Mouse (Mus musculus) G1E (cell line): ENCODE measurements around the gene Sugp1. TPM values are rescaled to one million over a fixed set of nuclear protein-coding genes. Genes with fewer than 3 reads are reported as not detected.

Experiments used
- ATAC-seq: 2 replicates; pipeline ENCODE4 v1.8.0; 2016; ENCODE audit warnings: mild to moderate bottlenecking; ENCODE audit not compliant: insufficient number of reproducible peaks, poor library complexity, low FRiP score, severe bottlenecking; ENCODE audit errors: extremely low read depth
- DNase-seq: peaks from one replicate; pipeline ENCODE4 v3.0.0; 2012; ENCODE audit warnings: low spot score
- H3K27me3 ChIP-seq: 2 replicates; pipeline ENCODE4 v1.6.1; 2012; ENCODE audit warnings: mild to moderate bottlenecking, low read length, inconsistent platforms; ENCODE audit not compliant: insufficient read depth
- H3K36me3 ChIP-seq: replicated peaks from 2 replicates; pipeline ENCODE3; 2012; ENCODE audit warnings: mild to moderate bottlenecking, inconsistent platforms
- H3K4me1 ChIP-seq: 2 replicates; pipeline ENCODE4 v1.6.1; 2012; ENCODE audit warnings: low read depth, low read length, inconsistent platforms, mixed read lengths; ENCODE audit not compliant: insufficient read depth
- H3K4me3 ChIP-seq: 2 replicates; pipeline ENCODE4 v1.5.1; 2012; ENCODE audit warnings: low read depth, mild to moderate bottlenecking, inconsistent platforms, low read length, moderate library complexity, mixed read lengths
- H3K9me3 ChIP-seq: replicated peaks from 2 replicates; pipeline ENCODE4 v1.6.1; 2012; ENCODE audit warnings: inconsistent platforms
- CTCF ChIP-seq: IDR thresholded peaks from 2 replicates; pipeline ENCODE4 v1.5.1; 2012; ENCODE audit warnings: low read depth, low read length, inconsistent platforms, mixed read lengths
- GATA1 ChIP-seq: IDR thresholded peaks from 2 replicates; pipeline ENCODE4 v1.6.1; 2012; ENCODE audit warnings: borderline replicate concordance, low read length, inconsistent platforms, mixed read lengths
- GATA2 ChIP-seq: IDR thresholded peaks from 2 replicates; pipeline ENCODE4 v1.6.1; 2012; ENCODE audit warnings: low read depth, low read length, inconsistent platforms, borderline replicate concordance
- POLR2AphosphoS5 ChIP-seq: IDR thresholded peaks from 2 replicates; pipeline ENCODE4 v1.6.1; 2012; ENCODE audit warnings: low read depth, low read length, inconsistent platforms; ENCODE audit not compliant: insufficient replicate concordance
- TAL1 ChIP-seq: conservative IDR thresholded peaks from 2 replicates; pipeline ENCODE4 v1.6.1; 2012; ENCODE audit warnings: low read depth, low read length, inconsistent platforms, mixed read lengths
- polyA plus RNA-seq: library from polyadenylated mRNA; stranded (reverse); fragments of >175 nt; gene quantifications from 2 replicates; pipeline ENCODE4 v1.2.3, GENCODE M21; 2012
- total RNA-seq, 2 experiments: library from RNA; stranded (forward) in 1 of 2; stranded (reverse) in 1 of 2; fragments of 200-1000 nt in 1 of 2; fragments of >200 nt in 1 of 2; fragmentation: Nextera tagmentation in 1 of 2; gene quantifications; 2 replicates each; pipeline ENCODE4 v1.2.3; 2014 to 2017

Gene Sugp1
- total RNA-seq (2014; fragmentation: Nextera tagmentation) (17.9 and 43.3 TPM in 2 replicates), total RNA-seq (2017) (33.1 and 36.0 TPM in 2 replicates), polyA plus RNA-seq (44.9 and 52.9 TPM in 2 replicates)

- peaks cover 42% of the 10 kb centered on the region for H3K4me1 ChIP-seq
- peak; percentile 93 for DNase-seq
These were observed at the start of gene Sugp1, which contains the start of gene Mau2 for GRCm38 (mm10) chr8:70042583-70043455. Sugp1 (plus strand) TSS chr8:70042813. Mau2 (minus strand) TSS chr8:70042734.

GRCm38 (mm10) chr8:69995422-69995775 lies 47.2 kb upstream of the Sugp1 start:
- H3K27me3 ChIP-seq = no peaks in the 10 kb centered on the region
- H3K4me3 ChIP-seq = peak overlapping the region; percentile 98
- H3K4me1 ChIP-seq = peaks cover 37% of the 10 kb centered on the region
- TF ChIP-seq GATA1 = no peak
- no peak for TF ChIP-seq CTCF
- no peak for TF ChIP-seq POLR2AphosphoS5
- TF ChIP-seq TAL1 = no peak
- TF ChIP-seq GATA2 = no peak
- ATAC-seq = no peak
- no peaks in the 10 kb centered on the region for H3K9me3 ChIP-seq
- H3K36me3 ChIP-seq = peaks cover 30% of the 10 kb centered on the region
- no peak for DNase-seq

More at GRCm38 (mm10) chr8:70042583-70043455, at the start of gene Sugp1, which contains the start of gene Mau2:
- H3K9me3 ChIP-seq = no peaks in the 10 kb centered on the region
- peak within 1 kb of the TSS; percentile 91 for H3K4me3 ChIP-seq
- peak; percentile 84 for ATAC-seq
- H3K27me3 ChIP-seq = no peaks in the 10 kb centered on the region
- H3K36me3 ChIP-seq = peaks cover 48% of the 10 kb centered on the region
- TF ChIP-seq GATA1 (no peak), GATA2 (no peak), CTCF (no peak), POLR2AphosphoS5 (no peak), TAL1 (no peak)

DNA sequence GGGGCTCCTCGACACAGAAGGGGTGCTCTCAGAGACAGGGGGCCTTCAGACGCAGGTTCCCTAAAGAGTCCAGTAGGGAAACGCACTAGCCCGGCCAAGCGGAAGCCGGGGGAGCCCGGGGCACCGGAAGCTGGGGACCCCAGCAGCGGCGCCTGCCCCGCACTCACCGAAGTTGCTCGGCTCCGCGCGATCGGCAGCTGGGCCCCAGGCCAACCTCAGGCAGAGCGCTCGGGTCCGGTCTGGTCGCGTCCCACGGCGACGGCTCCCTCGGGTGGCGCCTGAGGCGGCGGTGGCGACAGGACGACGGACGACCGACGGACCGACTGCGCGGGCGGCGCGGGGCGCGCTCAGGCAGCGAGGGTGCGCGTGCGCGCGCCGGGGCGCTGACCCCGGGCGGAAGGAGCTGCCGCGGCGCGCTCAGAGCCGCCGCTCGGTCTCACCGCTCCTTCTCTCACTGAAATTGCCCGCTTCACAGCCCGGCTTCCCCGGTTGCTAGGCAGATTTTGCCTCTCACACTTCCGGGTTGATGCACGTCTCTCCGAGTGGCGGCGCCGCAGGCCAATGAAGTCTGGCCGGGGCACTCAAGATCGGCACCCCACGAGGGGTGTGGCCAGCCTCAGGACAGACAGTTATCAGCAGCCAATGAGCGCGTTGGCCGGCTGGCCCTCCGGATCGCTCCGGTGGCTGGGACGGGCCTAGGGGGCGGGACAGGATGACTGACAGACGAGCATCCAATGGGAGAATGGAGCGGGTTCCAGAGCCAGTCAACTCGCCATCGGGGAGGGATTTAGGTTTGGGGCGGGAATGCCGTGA lies 46.6 kb upstream of the Sugp1 start, which contains the start of gene Gatad2a:
Gatad2a (minus strand) TSS at position 609 of the 813 bp plus-strand sequence.
- no peak for TF ChIP-seq GATA2
- no peak for TF ChIP-seq CTCF
- no peak for TF ChIP-seq GATA1
- no peak for TF ChIP-seq POLR2AphosphoS5
- no peak for TF ChIP-seq TAL1
- ATAC-seq = peak; percentile 91
- Histone ChIP-seq H3K4me3 (peak within 1 kb of the TSS; percentile 98), H3K9me3 (no peaks in the 10 kb centered on the region), H3K4me1 (peaks cover 34% of the 10 kb centered on the region), H3K36me3 (peaks cover 24% of the 10 kb centered on the region), H3K27me3 (no peaks in the 10 kb centered on the region)
- peak; percentile 100 for DNase-seq

GRCm38 (mm10) chr8:69996589-69997285 lies 45.9 kb upstream of the Sugp1 start:
- ATAC-seq = no peak
- TF ChIP-seq TAL1 (no peak), GATA1 (no peak), CTCF (no peak), GATA2 (no peak), POLR2AphosphoS5 (no peak)
- Histone ChIP-seq H3K27me3 (no peaks in the 10 kb centered on the region), H3K4me1 (peaks cover 40% of the 10 kb centered on the region), H3K36me3 (peaks cover 19% of the 10 kb centered on the region), H3K4me3 (peak overlapping the region; percentile 98), H3K9me3 (no peaks in the 10 kb centered on the region)
- DNase-seq = no peak

- Histone ChIP-seq H3K27me3 (no peaks in the 10 kb centered on the region), H3K36me3 (peaks cover 3% of the 10 kb centered on the region), H3K4me3 (no peak overlapping the region), H3K4me1 (peaks cover 42% of the 10 kb centered on the region), H3K9me3 (no peaks in the 10 kb centered on the region)
- ATAC-seq (no peak), DNase-seq (no peak)
- no peak for TF ChIP-seq GATA1
- no peak for TF ChIP-seq GATA2
- no peak for TF ChIP-seq POLR2AphosphoS5
- TF ChIP-seq CTCF = no peak
- no peak for TF ChIP-seq TAL1
These were observed 43.9 kb upstream of the Sugp1 start for GRCm38 (mm10) chr8:69998706-69999105.

GRCm38 (mm10) chr8:69999236-69999635 lies 43.4 kb upstream of the Sugp1 start:
- Histone ChIP-seq H3K4me1 (peaks cover 40% of the 10 kb centered on the region), H3K4me3 (no peak overlapping the region), H3K36me3 (peaks cover 1% of the 10 kb centered on the region), H3K9me3 (no peaks in the 10 kb centered on the region), H3K27me3 (no peaks in the 10 kb centered on the region)
- ATAC-seq (no peak), DNase-seq (no peak)
- no peak for TF ChIP-seq TAL1
- TF ChIP-seq POLR2AphosphoS5 = no peak
- TF ChIP-seq GATA1 = no peak
- no peak for TF ChIP-seq CTCF
- no peak for TF ChIP-seq GATA2
